Mouse (Mus musculus) liver, embryonic 16.5 days (tissue): ENCODE measurements around the gene Dip2c. TPM values are rescaled to one million over a fixed set of nuclear protein-coding genes. Genes with fewer than 3 reads are reported as not detected.

Source experiments
- ATAC-seq: fragments of 200-750 bp; cut with Nextera tagmentation; 2 replicates; pipeline ENCODE4 v1.8.0; 2017; ENCODE audit warnings: low read depth, mild to moderate bottlenecking, moderate number of reproducible peaks, moderate library complexity
- H3K27ac ChIP-seq: fragments of 300-500 bp; sonication (generic); 2 replicates; pipeline ENCODE4 v1.5.1; 2014; ENCODE audit warnings: mild to moderate bottlenecking, low read length
- H3K27me3 ChIP-seq: fragments of 300-500 bp; sonication (generic); 2 replicates; pipeline ENCODE4 v1.6.1; 2014; ENCODE audit warnings: low read depth, low read length, mixed read lengths; ENCODE audit not compliant: control insufficient read depth, insufficient read depth
- H3K36me3 ChIP-seq: fragments of 300-500 bp; sonication (generic); 2 replicates; pipeline ENCODE4 v1.6.1; 2014; ENCODE audit warnings: mild to moderate bottlenecking; ENCODE audit not compliant: control insufficient read depth, insufficient read depth
- H3K4me1 ChIP-seq: fragments of 300-500 bp; sonication (generic); 2 replicates; pipeline ENCODE4 v1.6.1; 2014; ENCODE audit warnings: low read depth, low read length, mixed read lengths; ENCODE audit not compliant: control insufficient read depth
- H3K4me2 ChIP-seq: fragments of 300-500 bp; sonication (generic); 2 replicates; pipeline ENCODE4 v1.6.1; 2014; ENCODE audit warnings: low read depth, low read length, mixed read lengths
- H3K4me3 ChIP-seq: fragments of 300-500 bp; sonication (generic); 2 replicates; pipeline ENCODE4 v1.5.1; 2014; ENCODE audit warnings: low read depth, mild to moderate bottlenecking, low read length
- H3K9ac ChIP-seq: fragments of 300-500 bp; sonication (generic); 2 replicates; pipeline ENCODE4 v1.6.1; 2014; ENCODE audit warnings: low read depth, low read length
- H3K9me3 ChIP-seq: fragments of 300-500 bp; sonication (generic); replicated peaks from 2 replicates; pipeline ENCODE4 v1.6.1; 2016; ENCODE audit warnings: low read length; ENCODE audit not compliant: control insufficient read depth
- whole genome bisulfite sequencing: fragments of 180-500 bp; shearing (Covaris S2); extraction: QIAGEN DNeasy Blood & Tissue Kit; methylation state at CpG from one replicate; pipeline ENCODE4 v1.1.7; 2014; ENCODE audit not compliant: insufficient replicate concordance; 5-methylcytosine and 5-hydroxymethylcytosine counted together
- polyA plus RNA-seq: library from polyadenylated mRNA; unstranded; fragments of >200 nt; fragmentation: Nextera tagmentation; extraction: Ambion mirVana; gene quantifications from 2 replicates; pipeline ENCODE4 v1.2.1, GENCODE M21; 2015

The Dip2c gene
- polyA plus RNA-seq, 1 experiment from 2014 or later = 0.58 TPM

- no peak overlapping the region for H3K9ac ChIP-seq
- H3K36me3 ChIP-seq = no peaks in the 10 kb centered on the region
- no peak overlapping the region for H3K27ac ChIP-seq
- H3K4me3 ChIP-seq = no peak overlapping the region
- H3K27me3 ChIP-seq = no peaks in the 10 kb centered on the region
- no peaks in the 10 kb centered on the region for H3K9me3 ChIP-seq
- H3K4me2 ChIP-seq = no peak overlapping the region
- 54% methylated on average over 2 of the region's 2 CpGs for WGBS
- ATAC-seq = no peak
- no peaks in the 10 kb centered on the region; the same call in 1 of the 2 replicates for H3K4me1 ChIP-seq
These were observed 74.3 kb downstream of the Dip2c start for GRCm38 (mm10) chr13:9350670-9351069.

- no peaks in the 10 kb centered on the region; the same call in 1 of the 2 replicates for H3K4me1 ChIP-seq
- 76% methylated on average over 1 of the region's 1 CpGs for WGBS
- H3K9ac ChIP-seq = no peak overlapping the region
- no peaks in the 10 kb centered on the region for H3K27me3 ChIP-seq
- no peaks in the 10 kb centered on the region for H3K9me3 ChIP-seq
- no peak overlapping the region for H3K4me3 ChIP-seq
- H3K27ac ChIP-seq = no peak overlapping the region
- no peak overlapping the region for H3K4me2 ChIP-seq
- no peaks in the 10 kb centered on the region for H3K36me3 ChIP-seq
- ATAC-seq = no peak
These were observed 77.6 kb downstream of the Dip2c start for GRCm38 (mm10) chr13:9353890-9354289.

GRCm38 (mm10) chr13:9355331-9355730, 79.0 kb downstream of the Dip2c start:
- H3K9me3 ChIP-seq = no peaks in the 10 kb centered on the region
- no peaks in the 10 kb centered on the region for H3K4me1 ChIP-seq
- WGBS = 56% methylated on average over 4 of the region's 4 CpGs
- no peaks in the 10 kb centered on the region for H3K27me3 ChIP-seq
- H3K4me3 ChIP-seq = no peak overlapping the region
- no peak overlapping the region for H3K4me2 ChIP-seq
- H3K9ac ChIP-seq = no peak overlapping the region
- no peak for ATAC-seq
- H3K27ac ChIP-seq = no peak overlapping the region
- H3K36me3 ChIP-seq = no peaks in the 10 kb centered on the region

- Histone ChIP-seq H3K36me3 (no peaks in the 10 kb centered on the region), H3K27ac (no peak overlapping the region), H3K4me2 (no peak overlapping the region), H3K4me3 (no peak overlapping the region), H3K9me3 (no peaks in the 10 kb centered on the region), H3K9ac (no peak overlapping the region), H3K4me1 (no peaks in the 10 kb centered on the region), H3K27me3 (no peaks in the 10 kb centered on the region)
- 55% methylated on average over 2 of the region's 2 CpGs for WGBS
- ATAC-seq = no peak
These were observed 85.1 kb downstream of the Dip2c start for GRCm38 (mm10) chr13:9361457-9361856.

GRCm38 (mm10) chr13:9371387-9371786, 95.1 kb downstream of the Dip2c start:
- WGBS = 19% methylated on average over 1 of the region's 1 CpGs
- Histone ChIP-seq H3K4me2 (no peak overlapping the region), H3K36me3 (no peaks in the 10 kb centered on the region), H3K4me3 (no peak overlapping the region), H3K27ac (no peak overlapping the region), H3K27me3 (no peaks in the 10 kb centered on the region), H3K9ac (no peak overlapping the region), H3K4me1 (no peaks in the 10 kb centered on the region), H3K9me3 (no peaks in the 10 kb centered on the region)
- ATAC-seq = no peak

- H3K9me3 ChIP-seq = no peaks in the 10 kb centered on the region
- no peak overlapping the region for H3K9ac ChIP-seq
- ATAC-seq = no peak
- H3K27ac ChIP-seq = no peak overlapping the region
- no peak overlapping the region for H3K4me2 ChIP-seq
- H3K36me3 ChIP-seq = no peaks in the 10 kb centered on the region
- H3K4me1 ChIP-seq = no peaks in the 10 kb centered on the region
- WGBS = 49% methylated on average over 2 of the region's 2 CpGs
- H3K27me3 ChIP-seq = no peaks in the 10 kb centered on the region
- H3K4me3 ChIP-seq = no peak overlapping the region
These were observed 100.8 kb downstream of the Dip2c start for GRCm38 (mm10) chr13:9377130-9377529.

- Histone ChIP-seq H3K4me1 (no peaks in the 10 kb centered on the region), H3K27ac (no peak overlapping the region), H3K36me3 (no peaks in the 10 kb centered on the region), H3K4me2 (no peak overlapping the region), H3K27me3 (no peaks in the 10 kb centered on the region), H3K4me3 (no peak overlapping the region), H3K9ac (no peak overlapping the region), H3K9me3 (no peaks in the 10 kb centered on the region)
- ATAC-seq = no peak
- 57% methylated on average over 5 of the region's 5 CpGs for WGBS
These were observed 104.5 kb downstream of the Dip2c start for GRCm38 (mm10) chr13:9380740-9381410.

GRCm38 (mm10) chr13:9388017-9388416, 111.7 kb downstream of the Dip2c start:
- H3K27ac ChIP-seq = no peak overlapping the region
- no peaks in the 10 kb centered on the region for H3K4me1 ChIP-seq
- H3K9me3 ChIP-seq = no peaks in the 10 kb centered on the region
- H3K9ac ChIP-seq = no peak overlapping the region
- ATAC-seq = no peak
- WGBS = 18% methylated on average over 2 of the region's 2 CpGs
- no peaks in the 10 kb centered on the region for H3K27me3 ChIP-seq
- H3K36me3 ChIP-seq = no peaks in the 10 kb centered on the region
- no peak overlapping the region for H3K4me2 ChIP-seq
- no peak overlapping the region for H3K4me3 ChIP-seq

- H3K4me1 ChIP-seq = no peaks in the 10 kb centered on the region
- H3K9me3 ChIP-seq = no peaks in the 10 kb centered on the region
- no peaks in the 10 kb centered on the region for H3K27me3 ChIP-seq
- no peak overlapping the region for H3K9ac ChIP-seq
- no peak overlapping the region for H3K4me3 ChIP-seq
- H3K36me3 ChIP-seq = no peaks in the 10 kb centered on the region
- H3K4me2 ChIP-seq = no peak overlapping the region
- ATAC-seq = no peak
- no peak overlapping the region for H3K27ac ChIP-seq
- 64% methylated on average over 1 of the region's 1 CpGs for WGBS
These were observed 113.0 kb downstream of the Dip2c start for GRCm38 (mm10) chr13:9389334-9389733.
